Mouse (Mus musculus) bone marrow macrophage, adult 2 months (primary cell): ENCODE data around the gene Krt76. TPM values are rescaled to one million over a fixed set of nuclear protein-coding genes. Genes with fewer than 3 reads are reported as not detected.

Experiments used
- H3K27ac ChIP-seq: 2 replicates; pipeline ENCODE4 v1.5.1; 2012; ENCODE audit warnings: low read depth, low read length; ENCODE audit not compliant: insufficient read depth
- H3K4me1 ChIP-seq: 2 replicates; pipeline ENCODE4 v1.6.1; 2012; ENCODE audit warnings: low read length; ENCODE audit not compliant: control insufficient read depth, insufficient read depth
- H3K4me3 ChIP-seq: 2 replicates; pipeline ENCODE4 v1.5.1; 2012; ENCODE audit warnings: mild to moderate bottlenecking, low read length, moderate library complexity; ENCODE audit not compliant: insufficient read depth
- CTCF ChIP-seq: IDR thresholded peaks from 2 replicates; pipeline ENCODE4 v1.5.1; 2012; ENCODE audit warnings: low read depth, mild to moderate bottlenecking, low read length, moderate library complexity
- POLR2A ChIP-seq: IDR thresholded peaks from 2 replicates; pipeline ENCODE4 v1.6.1; 2012; ENCODE audit warnings: mild to moderate bottlenecking, low read depth, low read length, borderline replicate concordance
- polyA plus RNA-seq: library from polyadenylated mRNA; stranded (reverse); fragments of >200 nt; gene quantifications from 2 replicates; pipeline ENCODE4 v1.2.4, GENCODE M21; 2012; ENCODE audit not compliant: missing spikeins, insufficient read depth, insufficient read length

The Krt76 gene
- not detected in 2 replicates for polyA plus RNA-seq

DNA sequence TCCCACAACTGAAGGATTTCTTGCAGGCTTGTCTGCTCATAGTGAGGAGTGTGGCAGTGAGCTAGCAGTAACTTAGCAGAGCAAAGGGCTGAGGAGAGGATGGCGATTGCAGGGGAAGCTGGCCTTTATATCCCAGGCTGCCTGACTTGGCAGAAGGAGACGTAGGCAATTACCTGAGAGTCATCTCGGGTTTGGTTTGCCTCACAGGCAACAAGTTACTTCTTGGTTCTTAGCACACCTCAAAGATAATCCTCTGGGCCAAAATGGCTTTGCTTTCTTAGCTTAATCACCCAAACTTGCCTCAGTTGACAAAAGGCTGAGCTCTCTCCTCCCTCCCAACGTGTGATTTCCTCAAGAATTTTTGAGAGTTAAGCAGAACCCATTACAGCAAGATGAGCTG lies at the start of gene Krt76:
Gene Krt76, minus strand, starts transcription at position 101 of the 400 bp plus-strand sequence.
- TF ChIP-seq CTCF, result no peak
- no peaks in the 10 kb centered on the region for H3K4me1 ChIP-seq
- no peak within 1 kb of the TSS for H3K27ac ChIP-seq
- H3K4me3 ChIP-seq, result no peak within 1 kb of the TSS

DNA sequence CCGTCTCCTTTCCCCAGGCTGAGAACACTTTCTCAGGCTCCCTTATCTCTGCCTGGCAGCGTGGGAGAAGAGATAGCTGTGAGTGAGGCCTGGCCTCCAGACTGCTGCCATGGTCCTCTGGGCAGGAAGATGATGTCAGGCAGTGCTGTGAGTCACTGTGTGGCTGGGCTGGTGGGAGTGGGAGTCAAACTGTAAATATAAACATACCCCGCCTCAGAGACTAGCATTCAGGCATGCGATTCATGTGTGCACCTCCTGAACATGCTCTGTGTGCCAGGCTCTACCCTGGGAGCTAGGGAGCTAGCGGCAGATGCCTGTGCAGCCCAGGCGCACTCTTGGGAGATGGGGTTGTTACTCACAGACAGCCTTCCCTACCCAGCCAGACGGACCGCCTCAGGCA lies 49.2 kb upstream of the Krt76 start:
- Histone ChIP-seq H3K4me1 (no peaks in the 10 kb centered on the region), H3K4me3 (no peak overlapping the region), H3K27ac (no peak overlapping the region)
- TF ChIP-seq POLR2A (no peak), CTCF (no peak)

DNA sequence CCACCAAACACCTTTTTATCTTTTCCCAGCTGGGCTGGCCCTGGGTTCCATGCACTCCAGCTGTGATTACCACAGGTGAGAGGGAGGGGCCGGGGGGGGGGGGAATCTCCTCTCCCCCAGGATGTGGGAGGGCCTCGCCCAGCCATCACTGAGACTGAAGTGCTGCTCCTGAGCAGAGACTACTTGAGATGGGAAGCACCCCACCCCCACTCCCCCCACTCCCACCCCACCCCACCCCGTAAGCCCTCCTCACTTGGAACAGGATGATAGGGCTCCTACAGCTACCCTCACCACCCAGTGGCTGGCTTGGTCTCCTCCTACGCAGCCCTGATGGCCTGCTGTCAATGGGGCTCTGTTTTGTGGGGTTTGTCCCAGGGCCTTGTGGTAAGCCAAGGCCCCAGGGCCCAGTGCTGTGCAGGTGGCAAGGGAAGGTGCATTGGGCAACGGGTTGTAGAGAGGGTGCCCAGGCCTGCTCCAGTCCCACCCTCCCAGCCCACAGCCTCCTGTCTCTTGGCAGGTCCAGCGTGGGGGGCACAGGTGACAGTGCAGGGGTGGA lies 47.6 kb upstream of the Krt76 start, which contains the start of gene Krt79:
Gene Krt79, minus strand, starts transcription at position 51 of the 556 bp plus-strand sequence.
- TF ChIP-seq POLR2A (no peak), CTCF (no peak)
- Histone ChIP-seq H3K4me3 (no peak within 1 kb of the TSS), H3K27ac (no peak within 1 kb of the TSS), H3K4me1 (no peaks in the 10 kb centered on the region)

DNA sequence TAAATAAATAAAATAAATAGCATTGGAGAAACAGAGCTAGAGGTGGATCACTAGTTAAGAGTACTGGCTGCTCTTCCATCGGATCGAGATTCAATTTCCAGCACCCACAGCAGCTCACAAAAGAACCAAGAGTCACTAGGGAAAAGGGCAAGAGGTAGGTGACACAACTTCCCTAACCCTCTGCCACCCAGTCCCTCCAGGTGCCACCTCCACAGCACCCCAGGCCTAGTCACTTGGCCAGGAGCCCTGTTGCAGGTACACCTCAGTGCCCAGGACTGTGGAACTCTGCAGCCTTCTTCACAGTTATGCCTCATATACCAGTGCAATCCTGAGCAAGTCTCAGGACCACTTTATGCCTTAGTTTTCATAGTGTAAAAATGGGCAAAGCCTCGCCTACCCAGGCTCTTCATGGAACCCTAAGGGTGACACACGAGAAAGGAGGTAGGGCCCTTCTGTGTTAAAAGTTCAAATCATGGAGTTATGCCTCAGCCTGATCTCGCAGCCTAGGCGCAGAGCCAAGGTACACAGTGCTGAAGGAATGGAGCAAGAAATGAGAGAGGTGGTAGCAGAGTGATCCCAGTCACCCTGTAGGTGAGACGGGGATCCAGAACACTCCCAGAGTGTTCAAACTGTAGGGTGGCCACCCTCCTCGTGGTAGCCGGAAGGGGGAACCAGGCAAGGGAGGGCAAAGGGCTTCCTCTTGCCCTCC lies 46.0 kb upstream of the Krt76 start:
- TF ChIP-seq CTCF (no peak), POLR2A (no peak)
- Histone ChIP-seq H3K4me1 (no peaks in the 10 kb centered on the region), H3K4me3 (no peak overlapping the region), H3K27ac (no peak overlapping the region)

DNA sequence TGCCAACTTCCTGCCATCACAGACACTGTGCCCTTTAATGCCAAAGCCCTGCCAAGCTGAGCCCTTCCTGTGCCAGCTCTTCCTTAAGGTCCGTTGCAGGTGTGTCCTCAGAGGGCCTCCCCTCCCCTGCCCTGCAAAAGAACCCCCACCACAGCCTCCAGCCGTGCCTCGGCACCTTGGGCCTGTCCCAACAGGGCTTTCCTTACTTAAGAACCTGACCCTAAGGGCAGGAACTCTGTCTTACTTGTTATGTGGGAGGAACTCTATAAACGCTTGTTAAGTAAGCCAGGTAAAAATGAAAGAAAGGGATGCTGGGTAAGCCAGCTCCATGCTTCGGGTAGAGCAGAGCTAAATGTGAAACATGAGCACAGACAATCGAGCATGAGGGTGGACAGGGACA lies 40.3 kb upstream of the Krt76 start:
- Histone ChIP-seq H3K4me3 (no peak overlapping the region), H3K4me1 (no peaks in the 10 kb centered on the region), H3K27ac (no peak overlapping the region)
- TF ChIP-seq POLR2A (no peak), CTCF (no peak)

DNA sequence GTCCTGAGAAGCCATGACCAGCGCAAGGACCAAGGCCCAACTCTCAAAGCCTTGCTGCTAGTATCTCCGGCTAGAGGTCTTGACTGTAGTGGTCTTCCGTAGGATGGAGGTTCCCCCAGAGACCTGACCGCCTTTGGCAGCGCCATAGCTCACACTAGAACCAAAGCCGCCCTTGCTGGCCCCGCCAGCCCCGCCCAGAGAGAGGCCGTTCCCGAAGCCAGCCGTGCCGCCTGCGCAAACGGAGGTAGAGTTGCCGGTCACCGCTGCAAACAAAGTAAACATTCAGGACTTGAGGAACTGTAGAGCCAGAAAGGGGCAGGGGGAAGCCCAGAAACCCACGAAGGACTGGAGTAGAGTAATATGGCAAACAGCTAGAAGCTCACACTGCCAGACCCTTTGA lies 36.9 kb upstream of the Krt76 start:
- Histone ChIP-seq H3K4me3 (no peak overlapping the region), H3K4me1 (no peaks in the 10 kb centered on the region), H3K27ac (no peak overlapping the region)
- TF ChIP-seq CTCF, result no peak

DNA sequence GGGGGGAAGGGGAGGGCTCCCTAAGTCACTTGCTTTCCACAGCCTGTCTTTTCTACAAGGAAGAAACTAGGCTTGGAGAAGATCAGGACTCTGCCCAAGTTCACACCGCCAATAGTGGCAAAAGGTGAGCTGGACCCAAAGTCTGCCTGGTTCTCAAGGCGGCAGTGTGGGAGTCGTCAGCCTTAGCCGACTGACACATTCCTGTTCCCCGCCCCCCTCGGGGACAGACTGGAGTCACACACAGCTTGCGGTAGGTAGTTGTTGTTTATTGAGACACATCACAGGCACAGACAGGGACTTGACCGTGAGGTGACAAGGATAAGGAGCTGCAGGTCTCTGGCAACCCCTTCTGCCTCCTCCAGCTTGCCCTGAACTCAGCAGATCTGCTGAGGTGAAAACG lies 36.4 kb upstream of the Krt76 start:
- H3K4me3 ChIP-seq, result no peak overlapping the region
- H3K27ac ChIP-seq, result no peak overlapping the region
- TF ChIP-seq POLR2A (no peak), CTCF (no peak)
- H3K4me1 ChIP-seq, result no peaks in the 10 kb centered on the region

DNA sequence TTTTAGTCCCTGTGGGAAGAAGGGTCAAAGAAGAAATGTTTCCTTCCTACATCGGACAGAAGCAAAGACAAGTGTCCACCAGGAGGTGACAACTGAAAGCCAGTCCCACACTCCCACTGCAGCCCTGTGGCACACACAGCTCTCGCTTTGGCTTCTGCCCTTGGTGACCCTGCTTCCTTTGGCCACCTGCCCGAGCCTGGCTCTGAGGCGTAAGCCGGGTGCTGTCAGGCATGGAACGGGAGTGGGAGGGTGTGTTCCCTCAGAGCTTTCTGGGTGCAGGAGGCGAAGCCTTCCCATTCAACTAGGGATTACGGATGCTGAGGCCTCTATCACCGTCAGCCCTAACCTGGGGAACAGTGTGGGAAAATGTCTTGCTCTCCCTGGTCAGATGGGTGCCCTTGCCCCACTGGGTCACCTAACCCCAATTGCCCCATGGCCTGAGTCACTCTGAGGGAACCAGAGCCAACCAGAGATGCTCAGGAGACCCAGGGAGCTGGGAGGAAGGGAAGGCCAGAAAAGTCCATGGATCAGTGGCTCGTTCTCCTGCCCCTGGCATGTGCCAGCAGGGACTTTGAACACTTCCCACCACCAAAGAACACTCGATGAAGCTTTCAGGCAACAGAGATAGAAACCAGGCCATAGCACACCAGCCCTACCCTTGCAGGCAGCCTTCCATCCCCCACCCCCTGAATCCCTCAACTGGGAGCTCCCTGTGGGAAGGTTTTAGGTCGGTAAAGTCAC lies 34.8 kb upstream of the Krt76 start:
- H3K4me1 ChIP-seq, result no peaks in the 10 kb centered on the region
- TF ChIP-seq POLR2A (no peak), CTCF (no peak)
- no peak overlapping the region for H3K27ac ChIP-seq
- no peak overlapping the region for H3K4me3 ChIP-seq

DNA sequence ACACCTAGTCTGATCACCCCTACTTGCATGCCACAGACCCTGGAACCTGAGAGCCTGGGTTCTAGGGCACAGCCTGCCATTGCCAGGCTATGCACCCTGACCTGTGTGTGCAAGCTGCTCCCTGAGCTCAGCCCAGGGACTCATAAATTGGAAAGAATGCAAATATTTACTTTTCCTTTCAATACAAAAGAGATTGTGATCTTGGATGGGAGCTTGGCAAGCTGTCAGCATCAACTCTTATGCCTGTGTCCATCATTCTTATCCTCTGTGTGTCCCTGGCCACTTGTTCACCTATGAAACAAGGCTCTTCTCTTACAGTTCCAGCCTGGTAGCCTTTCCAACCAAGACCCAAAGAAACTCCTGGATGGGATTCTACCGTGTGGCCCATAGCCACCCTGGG lies 32.3 kb upstream of the Krt76 start:
- TF ChIP-seq POLR2A, result no peak
- TF ChIP-seq CTCF, result no peak
- Histone ChIP-seq H3K4me1 (no peaks in the 10 kb centered on the region), H3K4me3 (no peak overlapping the region), H3K27ac (no peak overlapping the region)

DNA sequence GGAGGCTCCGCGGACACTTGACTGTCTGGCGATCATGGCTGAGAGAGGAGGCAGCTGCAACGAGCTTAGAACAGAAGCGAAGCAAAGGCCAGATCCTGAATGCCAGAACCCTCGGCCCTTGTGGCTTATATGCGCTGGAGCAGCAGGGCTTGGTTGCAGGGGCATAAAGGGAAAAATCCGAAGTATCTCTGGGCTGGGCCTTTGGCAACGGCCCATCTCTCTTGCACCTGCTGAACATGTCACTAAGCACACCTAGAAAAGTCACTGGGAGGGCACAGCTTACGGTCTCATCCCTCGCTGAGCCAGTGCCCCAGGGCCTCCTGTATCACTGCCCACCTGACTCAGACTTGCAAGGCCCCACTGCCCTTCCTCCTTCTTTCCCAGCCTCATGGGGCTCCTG lies 31.9 kb upstream of the Krt76 start, which contains the start of gene Krt4:
Gene Krt4, minus strand, starts transcription at position 101 of the 400 bp plus-strand sequence.
- TF ChIP-seq POLR2A (no peak), CTCF (no peak)
- Histone ChIP-seq H3K27ac (no peak within 1 kb of the TSS), H3K4me1 (no peaks in the 10 kb centered on the region), H3K4me3 (no peak within 1 kb of the TSS)
